Mouse (Mus musculus) brain, embryonic 14.5 days (tissue): Measurements from ENCODE around the gene Itga9.

Source experiments
- CTCF ChIP-seq: fragments of 200-500 bp; IDR thresholded peaks from 2 replicates; pipeline ENCODE4 v1.5.1; 2012; ENCODE audit warnings: inconsistent platforms, mild to moderate bottlenecking, moderate library complexity, borderline replicate concordance; ENCODE audit not compliant: insufficient read depth, insufficient read length; ENCODE audit errors: extremely low read depth
- POLR2A ChIP-seq: fragments of 200-500 bp; IDR thresholded peaks from 2 replicates; pipeline ENCODE4 v1.6.1; 2012; ENCODE audit warnings: mild to moderate bottlenecking, inconsistent platforms, borderline replicate concordance; ENCODE audit not compliant: poor library complexity, insufficient read depth, insufficient read length, severe bottlenecking; ENCODE audit errors: extremely low read depth

GRCm38 (mm10) chr9:118937515-118937914 lies 331.0 kb downstream of the Itga9 start:
- no peak for TF ChIP-seq POLR2A
- no peak for TF ChIP-seq CTCF
